Mouse (Mus musculus) neural tube, embryonic 15.5 days (tissue): ENCODE results near the gene Gnat2. TPM values are rescaled to one million over a fixed set of nuclear protein-coding genes. Genes with fewer than 3 reads are reported as not detected.

ENCODE experiments used
- ATAC-seq: fragments of 200-750 bp; cut with Nextera tagmentation; 2 replicates; pipeline ENCODE4 v1.8.0; 2017; ENCODE audit warnings: mild to moderate bottlenecking, moderate TSS enrichment, moderate library complexity; ENCODE audit not compliant: low FRiP score
- H3K27ac ChIP-seq: fragments of 300-500 bp; sonication (generic); replicated peaks from 2 replicates; pipeline ENCODE4 v1.5.1; 2015; ENCODE audit warnings: mild to moderate bottlenecking, inconsistent platforms
- H3K27me3 ChIP-seq: fragments of 300-500 bp; sonication (generic); replicated peaks from 2 replicates; pipeline ENCODE4 v1.6.1; 2015; ENCODE audit warnings: inconsistent platforms
- H3K36me3 ChIP-seq: fragments of 300-500 bp; sonication (generic); 2 replicates; pipeline ENCODE4 v1.6.1; 2015; ENCODE audit warnings: inconsistent platforms
- H3K4me1 ChIP-seq: fragments of 300-500 bp; sonication (generic); 2 replicates; pipeline ENCODE4 v1.6.1; 2015; ENCODE audit warnings: inconsistent platforms
- H3K4me2 ChIP-seq: fragments of 300-500 bp; sonication (generic); 2 replicates; pipeline ENCODE4 v1.6.1; 2015; ENCODE audit warnings: inconsistent platforms, mild to moderate bottlenecking, moderate library complexity
- H3K4me3 ChIP-seq: fragments of 300-500 bp; sonication (generic); replicated peaks from 2 replicates; pipeline ENCODE4 v1.5.1; 2015; ENCODE audit warnings: mild to moderate bottlenecking, inconsistent platforms
- H3K9ac ChIP-seq: fragments of 300-500 bp; sonication (generic); replicated peaks from 2 replicates; pipeline ENCODE4 v1.6.1; 2015; ENCODE audit warnings: mild to moderate bottlenecking, inconsistent platforms
- H3K9me3 ChIP-seq: fragments of 300-500 bp; sonication (generic); replicated peaks from 2 replicates; pipeline ENCODE4 v1.6.1; 2016; ENCODE audit warnings: inconsistent platforms
- WGBS: fragments of 180-500 bp; shearing (Covaris S2); methylation state at CpG from one replicate; pipeline ENCODE4 v1.1.7; 2015; ENCODE audit warnings: mixed read lengths; 5-methylcytosine and 5-hydroxymethylcytosine counted together
- polyA plus RNA-seq: library from polyadenylated mRNA; unstranded; fragments of >200 nt; fragmentation: Nextera tagmentation; extraction: Ambion mirVana; gene quantifications from 2 replicates; pipeline ENCODE4 v1.2.1, GENCODE M21; 2015

Gnat2 gene
- polyA plus RNA-seq, 1 experiment from 2014 or later = 0.13 TPM

DNA sequence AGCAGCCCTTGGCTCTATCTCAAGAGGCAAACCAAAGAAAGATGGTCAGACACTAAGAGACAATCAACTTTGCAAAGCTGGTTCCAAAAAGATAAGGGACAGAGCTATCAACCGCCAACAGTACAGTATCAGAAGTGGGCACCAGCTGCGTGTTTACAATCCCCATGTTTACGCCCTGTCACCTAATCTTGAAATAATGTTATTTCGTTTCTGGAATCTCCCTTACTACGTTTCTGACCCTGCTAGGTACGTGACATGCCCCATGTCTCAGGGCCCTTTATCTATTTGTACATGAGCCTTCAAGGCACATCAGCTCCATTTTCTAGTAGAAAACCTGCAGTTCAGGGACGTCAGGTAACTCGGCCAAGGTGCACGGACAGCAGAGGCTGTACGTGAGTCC, 4.1 kb downstream of the Gnat2 start:
- ATAC-seq = no peak
- H3K4me1 ChIP-seq = peaks cover 9% of the 10 kb centered on the region; the same call in 1 of the 2 replicates
- whole genome bisulfite sequencing = 90% methylated on average over 10 of the region's 10 CpGs
- no peak overlapping the region for H3K4me3 ChIP-seq
- no peaks in the 10 kb centered on the region for H3K9me3 ChIP-seq
- H3K9ac ChIP-seq = no peak overlapping the region
- H3K27ac ChIP-seq = no peak overlapping the region
- no peaks in the 10 kb centered on the region for H3K27me3 ChIP-seq
- H3K36me3 ChIP-seq = no peaks in the 10 kb centered on the region
- H3K4me2 ChIP-seq = no peak overlapping the region

DNA sequence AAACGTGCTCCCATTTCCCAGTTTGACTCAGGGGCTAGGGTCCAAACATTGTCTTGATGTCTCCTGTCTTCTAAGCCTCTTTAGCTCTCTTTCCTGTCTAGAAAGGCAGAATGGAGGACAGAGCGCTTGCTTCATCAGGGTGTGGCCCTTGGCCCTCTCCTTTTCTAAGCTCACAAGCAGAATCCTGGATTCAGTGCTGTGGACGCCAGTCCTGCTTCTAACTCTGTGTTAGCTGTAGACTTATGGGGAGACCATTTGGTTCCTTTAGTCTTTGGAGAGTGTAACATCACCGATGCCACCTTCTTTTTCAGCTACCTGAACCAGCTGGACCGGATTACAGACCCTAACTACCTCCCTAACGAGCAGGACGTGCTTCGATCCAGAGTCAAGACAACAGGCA, 5.1 kb downstream of the Gnat2 start:
- Histone ChIP-seq H3K27ac (no peak overlapping the region), H3K9me3 (no peaks in the 10 kb centered on the region), H3K27me3 (no peaks in the 10 kb centered on the region), H3K4me3 (no peak overlapping the region), H3K9ac (no peak overlapping the region), H3K36me3 (no peaks in the 10 kb centered on the region), H3K4me1 (peaks cover 9% of the 10 kb centered on the region; the same call in 1 of the 2 replicates), H3K4me2 (no peak overlapping the region)
- WGBS = 91% methylated on average over 8 of the region's 8 CpGs
- ATAC-seq = no peak

DNA sequence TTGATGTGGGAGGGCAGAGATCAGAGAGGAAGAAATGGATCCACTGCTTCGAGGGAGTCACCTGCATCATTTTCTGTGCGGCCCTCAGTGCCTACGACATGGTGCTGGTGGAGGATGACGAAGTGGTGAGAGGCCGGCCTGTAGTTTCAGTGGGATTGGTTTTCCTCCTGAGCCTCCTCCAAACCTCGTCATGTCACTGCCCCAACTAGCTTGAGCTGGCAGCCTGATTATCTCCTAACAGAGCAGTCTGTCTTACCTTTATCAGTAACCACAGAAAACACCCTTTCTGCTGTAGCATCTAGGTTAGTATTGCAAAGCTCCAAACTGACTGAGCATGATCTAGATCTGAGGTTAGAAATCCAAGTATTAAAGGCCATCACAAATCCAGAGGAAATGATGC, 5.7 kb downstream of the Gnat2 start:
- Histone ChIP-seq H3K27me3 (no peaks in the 10 kb centered on the region), H3K36me3 (no peaks in the 10 kb centered on the region), H3K27ac (no peak overlapping the region), H3K4me1 (peaks cover 9% of the 10 kb centered on the region; the same call in 1 of the 2 replicates), H3K4me3 (no peak overlapping the region), H3K4me2 (no peak overlapping the region), H3K9me3 (no peaks in the 10 kb centered on the region), H3K9ac (no peak overlapping the region)
- no peak for ATAC-seq
- WGBS = 87% methylated on average over 6 of the region's 6 CpGs

DNA sequence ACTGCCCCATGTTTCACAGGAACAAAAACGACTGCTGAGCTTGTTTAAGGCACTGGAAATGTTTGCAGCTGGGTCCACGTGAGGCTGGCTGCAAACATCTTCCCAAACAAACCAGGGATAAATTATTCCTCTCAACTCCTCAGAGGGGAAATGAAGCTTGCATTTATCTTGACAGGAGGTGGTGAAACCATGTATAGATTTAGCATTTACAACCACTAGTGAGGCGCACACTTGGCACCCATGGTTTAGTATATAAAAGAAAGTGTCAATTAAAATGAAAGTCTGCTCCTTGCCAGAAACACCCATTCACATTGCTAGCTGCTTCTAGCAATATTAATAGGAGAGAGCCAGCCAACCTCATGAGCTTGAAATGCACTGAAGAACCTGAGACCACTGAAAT, 9.0 kb downstream of the Gnat2 start:
- no peak overlapping the region for H3K4me2 ChIP-seq
- H3K9ac ChIP-seq = no peak overlapping the region
- peaks cover 9% of the 10 kb centered on the region; the same call in 1 of the 2 replicates for H3K4me1 ChIP-seq
- no peaks in the 10 kb centered on the region for H3K27me3 ChIP-seq
- H3K27ac ChIP-seq = peak overlapping the region; percentile 54
- H3K36me3 ChIP-seq = peaks cover 5% of the 10 kb centered on the region
- no peaks in the 10 kb centered on the region for H3K9me3 ChIP-seq
- H3K4me3 ChIP-seq = no peak overlapping the region
- 14% methylated on average over 3 of the region's 3 CpGs for WGBS
- ATAC-seq = no peak

DNA sequence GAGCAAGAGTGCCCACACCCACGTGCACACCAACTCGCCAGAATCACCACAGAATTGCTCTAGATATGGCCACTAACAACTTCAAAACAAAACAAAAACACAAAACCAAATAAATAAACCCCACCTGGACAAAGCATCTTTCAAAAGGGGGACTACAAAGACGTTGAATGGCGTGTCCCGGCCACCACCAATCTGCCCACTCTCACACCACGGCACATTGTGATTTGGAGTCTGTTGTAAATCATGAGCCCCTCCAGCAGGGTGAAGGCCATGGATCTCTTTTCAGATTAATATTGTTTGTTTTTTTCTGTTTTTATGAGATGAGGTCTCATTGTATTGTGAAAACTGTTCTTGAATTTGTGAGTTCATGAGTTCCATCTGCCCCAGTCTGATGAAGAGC, 9.5 kb downstream of the Gnat2 start:
- peak overlapping the region; percentile 54; the same call in 1 of the 2 replicates for H3K27ac ChIP-seq
- ATAC-seq = no peak
- H3K9me3 ChIP-seq = no peaks in the 10 kb centered on the region
- peaks cover 5% of the 10 kb centered on the region for H3K36me3 ChIP-seq
- no peak overlapping the region for H3K4me3 ChIP-seq
- H3K9ac ChIP-seq = no peak overlapping the region
- peaks cover 9% of the 10 kb centered on the region; the same call in 1 of the 2 replicates for H3K4me1 ChIP-seq
- H3K4me2 ChIP-seq = no peak overlapping the region
- WGBS = 76% methylated on average over 6 of the region's 6 CpGs
- H3K27me3 ChIP-seq = no peaks in the 10 kb centered on the region

DNA sequence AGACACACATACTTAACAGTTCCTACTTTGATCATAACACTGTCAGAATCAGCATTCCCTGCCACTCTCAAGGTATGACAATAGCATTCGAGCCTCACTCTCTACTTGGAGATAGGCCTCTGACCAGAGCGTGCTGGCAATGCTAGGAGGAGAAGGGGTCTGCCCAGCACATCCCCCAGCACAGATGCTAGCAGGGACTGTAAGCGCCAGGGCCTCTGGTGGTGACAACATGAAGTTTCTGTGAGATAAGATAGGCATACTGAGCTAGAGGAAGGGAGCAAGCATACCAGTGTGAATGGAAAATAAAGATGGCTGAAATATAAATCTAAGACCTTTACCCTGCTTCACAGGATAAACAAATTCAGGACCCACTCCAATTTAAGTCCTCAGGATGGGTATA, 12.7 kb downstream of the Gnat2 start:
- Histone ChIP-seq H3K9ac (no peak overlapping the region), H3K27ac (no peak overlapping the region), H3K36me3 (peaks cover 28% of the 10 kb centered on the region), H3K9me3 (no peaks in the 10 kb centered on the region), H3K4me2 (no peak overlapping the region), H3K27me3 (no peaks in the 10 kb centered on the region), H3K4me1 (peaks cover 9% of the 10 kb centered on the region; the same call in 1 of the 2 replicates), H3K4me3 (no peak overlapping the region)
- 86% methylated on average over 3 of the region's 3 CpGs for WGBS
- no peak for ATAC-seq

DNA sequence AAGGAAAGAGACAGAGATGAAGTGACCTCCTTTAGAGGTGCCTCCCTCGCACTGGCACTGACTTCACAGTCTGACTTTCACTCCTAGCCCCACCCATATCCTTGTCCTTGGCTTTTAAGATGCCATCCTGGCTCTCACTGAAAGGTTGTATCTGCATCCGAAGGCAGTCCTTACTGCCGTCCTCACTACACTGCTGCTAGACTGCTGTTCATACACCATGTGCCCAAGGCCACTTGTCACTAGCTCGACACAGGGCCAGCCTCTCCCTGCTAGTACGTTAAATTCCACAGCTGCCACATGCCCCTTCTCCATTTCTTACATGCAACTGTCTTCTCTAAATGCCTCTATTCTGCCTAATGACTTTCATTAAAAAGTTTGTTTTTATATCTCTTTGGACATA, 18.7 kb downstream of the Gnat2 start:
- no peaks in the 10 kb centered on the region for H3K9me3 ChIP-seq
- H3K9ac ChIP-seq = no peak overlapping the region
- H3K4me3 ChIP-seq = no peak overlapping the region
- no peak overlapping the region for H3K4me2 ChIP-seq
- H3K36me3 ChIP-seq = peaks cover 66% of the 10 kb centered on the region
- 88% methylated on average over 5 of the region's 5 CpGs for WGBS
- no peak overlapping the region for H3K27ac ChIP-seq
- no peak for ATAC-seq
- H3K4me1 ChIP-seq = no peaks in the 10 kb centered on the region
- H3K27me3 ChIP-seq = no peaks in the 10 kb centered on the region

DNA sequence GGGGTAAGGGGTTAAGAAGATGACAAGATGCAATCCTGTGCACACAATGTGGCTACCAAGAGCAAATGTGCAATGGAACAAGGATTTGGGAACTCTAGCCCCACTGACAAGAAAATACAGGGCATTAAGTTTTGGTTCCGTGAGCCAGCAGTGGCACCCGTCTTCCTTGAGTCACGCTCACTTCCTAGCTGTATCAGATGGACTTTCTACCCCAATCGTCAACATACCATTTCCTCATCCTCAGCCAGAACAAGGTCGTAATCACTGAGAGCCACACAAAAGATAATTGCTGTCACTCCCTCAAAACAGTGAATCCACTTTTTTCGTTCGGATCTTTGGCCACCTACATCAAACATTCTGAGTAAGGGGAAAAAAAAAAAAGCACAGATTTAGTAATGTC, 19.7 kb downstream of the Gnat2 start:
- Histone ChIP-seq H3K27me3 (no peaks in the 10 kb centered on the region), H3K9me3 (no peaks in the 10 kb centered on the region), H3K4me2 (no peak overlapping the region), H3K4me3 (no peak overlapping the region), H3K4me1 (no peaks in the 10 kb centered on the region), H3K36me3 (peaks cover 69% of the 10 kb centered on the region), H3K27ac (no peak overlapping the region), H3K9ac (no peak overlapping the region)
- 79% methylated on average over 7 of the region's 7 CpGs for WGBS
- no peak for ATAC-seq

DNA sequence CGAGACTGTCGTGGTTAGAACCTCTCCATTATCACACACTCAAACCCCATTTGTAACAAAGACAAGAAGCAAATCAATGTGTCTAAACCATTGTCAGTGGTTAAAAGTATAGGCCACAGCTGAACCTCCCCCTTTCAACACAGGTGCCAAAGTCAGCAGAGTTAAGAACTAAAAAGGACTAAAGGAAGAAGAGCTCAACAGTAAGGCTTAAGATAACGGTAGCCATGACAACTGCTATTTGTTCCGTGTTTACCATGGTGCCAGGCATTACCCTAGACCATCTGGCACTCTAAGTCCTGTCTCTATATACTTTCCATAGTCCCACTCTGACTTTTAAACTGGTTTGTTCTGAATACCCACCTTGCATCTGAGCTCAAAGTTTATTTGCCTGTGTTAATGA, 20.1 kb downstream of the Gnat2 start:
- H3K27me3 ChIP-seq = no peaks in the 10 kb centered on the region
- no peak for ATAC-seq
- no peak overlapping the region for H3K4me3 ChIP-seq
- no peaks in the 10 kb centered on the region for H3K9me3 ChIP-seq
- H3K27ac ChIP-seq = no peak overlapping the region
- H3K4me2 ChIP-seq = no peak overlapping the region
- 75% methylated on average over 4 of the region's 4 CpGs for WGBS
- peaks cover 72% of the 10 kb centered on the region for H3K36me3 ChIP-seq
- no peak overlapping the region for H3K9ac ChIP-seq
- H3K4me1 ChIP-seq = no peaks in the 10 kb centered on the region

DNA sequence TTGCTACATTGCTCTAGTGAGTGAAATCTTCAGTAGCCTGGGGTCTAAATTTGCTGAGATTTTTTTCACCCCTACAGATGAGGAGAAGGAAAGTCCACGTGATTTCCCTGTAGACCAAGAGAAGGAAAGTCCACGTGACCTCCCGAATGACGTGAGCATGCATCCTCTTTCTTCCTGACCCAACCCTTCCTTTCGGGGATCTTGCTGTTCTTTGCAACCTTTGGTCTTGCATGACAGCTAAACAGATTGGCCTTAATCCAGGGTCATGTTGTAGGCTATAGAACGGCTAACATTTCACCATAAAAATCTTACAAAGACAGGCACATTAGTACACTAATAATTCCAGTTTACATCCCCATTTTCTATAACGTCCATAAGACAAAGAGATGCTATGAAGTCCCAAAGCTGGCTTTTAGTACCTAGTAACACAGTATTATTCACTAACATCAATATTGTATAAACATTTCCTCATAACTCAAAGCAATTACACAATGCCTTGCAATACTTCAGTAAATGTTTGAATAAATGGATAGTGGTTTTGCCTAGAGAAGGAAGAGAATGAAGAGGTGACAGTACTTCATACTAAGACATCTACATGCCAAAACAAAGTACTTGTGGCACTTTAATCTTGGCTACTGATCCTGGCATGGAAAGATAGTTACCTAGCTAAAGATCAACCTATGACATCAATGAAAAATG, 21.2 kb downstream of the Gnat2 start:
- no peak overlapping the region for H3K4me2 ChIP-seq
- H3K27ac ChIP-seq = no peak overlapping the region
- WGBS = 92% methylated on average over 7 of the region's 7 CpGs
- H3K27me3 ChIP-seq = no peaks in the 10 kb centered on the region
- H3K4me3 ChIP-seq = no peak overlapping the region
- no peak for ATAC-seq
- no peaks in the 10 kb centered on the region for H3K9me3 ChIP-seq
- no peaks in the 10 kb centered on the region for H3K4me1 ChIP-seq
- H3K36me3 ChIP-seq = peaks cover 70% of the 10 kb centered on the region
- H3K9ac ChIP-seq = no peak overlapping the region

DNA sequence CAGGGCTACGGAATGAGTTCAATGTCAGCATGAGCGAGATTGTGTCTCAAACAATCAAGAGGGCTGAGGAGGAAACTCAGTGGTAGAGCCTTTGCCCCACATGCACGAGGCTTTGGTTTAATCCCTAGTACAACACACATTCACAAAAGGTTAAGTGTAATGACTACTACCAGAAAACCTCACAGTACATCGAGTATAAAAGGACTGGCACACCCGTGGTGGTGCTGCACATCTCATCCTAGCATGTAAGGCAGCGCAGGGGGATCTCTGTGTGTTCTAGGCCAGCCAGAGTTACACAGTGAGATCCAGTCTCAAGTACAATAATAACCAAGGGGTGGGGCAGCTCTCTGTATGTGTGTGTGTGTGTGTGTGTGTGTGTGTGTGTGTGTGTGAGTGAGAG, 24.9 kb downstream of the Gnat2 start:
- Histone ChIP-seq H3K36me3 (peaks cover 58% of the 10 kb centered on the region), H3K4me3 (no peak overlapping the region), H3K27ac (no peak overlapping the region), H3K9ac (no peak overlapping the region), H3K27me3 (no peaks in the 10 kb centered on the region), H3K4me1 (no peaks in the 10 kb centered on the region), H3K4me2 (no peak overlapping the region), H3K9me3 (no peaks in the 10 kb centered on the region)
- 97% methylated on average over 6 of the region's 6 CpGs for WGBS
- ATAC-seq = no peak

DNA sequence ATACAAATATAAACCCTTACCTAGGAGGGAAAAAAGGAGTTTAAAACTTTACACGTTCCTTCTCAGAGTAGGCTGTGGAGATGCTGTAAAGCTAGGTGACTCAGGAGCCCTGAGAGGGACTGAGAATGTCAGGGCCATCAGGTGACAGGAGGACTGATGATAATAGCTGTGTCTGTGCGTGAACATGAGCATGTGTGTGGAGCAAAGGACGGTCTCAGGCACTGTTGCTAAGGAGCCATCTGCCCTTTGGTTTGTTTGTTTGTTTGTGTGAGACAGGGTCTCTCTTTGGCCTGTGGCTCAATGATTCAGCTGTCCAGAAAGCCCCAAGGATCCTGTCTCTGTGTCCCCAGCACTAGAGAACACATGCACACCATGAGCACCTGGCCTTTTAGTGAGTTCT, 28.5 kb downstream of the Gnat2 start:
- Histone ChIP-seq H3K4me3 (no peak overlapping the region), H3K9ac (no peak overlapping the region), H3K4me1 (no peaks in the 10 kb centered on the region), H3K27ac (no peak overlapping the region), H3K4me2 (no peak overlapping the region), H3K9me3 (no peaks in the 10 kb centered on the region), H3K27me3 (no peaks in the 10 kb centered on the region), H3K36me3 (peaks cover 38% of the 10 kb centered on the region)
- 79% methylated on average over 3 of the region's 3 CpGs for WGBS
- ATAC-seq = no peak
